Mouse (Mus musculus): Measurements from ENCODE around the gene Gm18336.
"Not testable (repeated sequence)": the region's sequence is repeated elsewhere in the genome, so short reads cannot be mapped to it uniquely, and the experiment has no call there.

Gm18336 gene

GRCm38 (mm10) chrX:73398636-73399035, at the start of gene Gm18336:
Gene Gm18336 (minus strand): TSS chrX:73398736.
- not testable (repeated sequence) for DNase-seq

- no peak for DNase-seq
These were observed 42.9 kb upstream of the Gm18336 start for GRCm38 (mm10) chrX:73441428-73441827.

- no peak for DNase-seq
These were observed 36.7 kb upstream of the Gm18336 start, which contains the start of gene Trex2 for GRCm38 (mm10) chrX:73435252-73435651. Gene Trex2 (minus strand): TSS chrX:73435344.

GRCm38 (mm10) chrX:73432850-73433249, 34.3 kb upstream of the Gm18336 start:
- DNase-seq, result no peak

GRCm38 (mm10) chrX:73430036-73430435, 31.5 kb upstream of the Gm18336 start:
- no peak for DNase-seq

GRCm38 (mm10) chrX:73412767-73413166, 14.2 kb upstream of the Gm18336 start:
- no peak for DNase-seq

GRCm38 (mm10) chrX:73410880-73411517, 12.5 kb upstream of the Gm18336 start, which contains the start of gene Zfp92:
Gene Zfp92 (plus strand): TSS chrX:73411096.
- DNase-seq, result no peak

- no peak for DNase-seq
These were observed 3.1 kb upstream of the Gm18336 start for GRCm38 (mm10) chrX:73401616-73402015.

GRCm38 (mm10) chrX:73400951-73401350, 2.4 kb upstream of the Gm18336 start:
- DNase-seq, result no peak

- no peak for DNase-seq
These were observed 2.1 kb downstream of the Gm18336 start for GRCm38 (mm10) chrX:73396446-73396845.

- no peak for DNase-seq
These were observed 7.1 kb downstream of the Gm18336 start for GRCm38 (mm10) chrX:73391481-73391880.

GRCm38 (mm10) chrX:73384924-73385323, 13.6 kb downstream of the Gm18336 start:
- no peak for DNase-seq

GRCm38 (mm10) chrX:73384419-73384818, 14.1 kb downstream of the Gm18336 start:
- no peak for DNase-seq

- no peak for DNase-seq
These were observed 35.2 kb downstream of the Gm18336 start for GRCm38 (mm10) chrX:73363291-73363690.

- no peak for DNase-seq
These were observed 41.8 kb downstream of the Gm18336 start for GRCm38 (mm10) chrX:73356719-73357118.

GRCm38 (mm10) chrX:73356163-73356562, 42.4 kb downstream of the Gm18336 start:
- DNase-seq, result no peak
